Mouse (Mus musculus) ES-Bruce4 (cell line): ENCODE data around the gene Clcf1. TPM values are rescaled to one million over a fixed set of nuclear protein-coding genes. Genes with fewer than 3 reads are reported as not detected.

Experiments used
- H3K27ac ChIP-seq: 2 replicates; pipeline ENCODE4 v1.5.1; 2012; ENCODE audit warnings: low read length, inconsistent platforms; ENCODE audit not compliant: insufficient read depth
- H3K27me3 ChIP-seq: 2 replicates; pipeline ENCODE4 v1.6.1; 2012; ENCODE audit warnings: mild to moderate bottlenecking, low read length, inconsistent platforms; ENCODE audit not compliant: control insufficient read depth, poor library complexity, insufficient read depth, severe bottlenecking
- H3K36me3 ChIP-seq: 2 replicates; pipeline ENCODE4 v1.6.1; 2012; ENCODE audit warnings: inconsistent platforms, mild to moderate bottlenecking, low read length, moderate library complexity; ENCODE audit not compliant: control insufficient read depth, poor library complexity, insufficient read depth, severe bottlenecking
- H3K4me1 ChIP-seq: one replicate; pipeline ENCODE4 v1.8.1; 2011; ENCODE audit warnings: low read length; ENCODE audit not compliant: control insufficient read depth, insufficient read depth
- H3K4me3 ChIP-seq: 2 replicates; pipeline ENCODE4 v1.5.1; 2011; ENCODE audit warnings: low read depth, mild to moderate bottlenecking, low read length
- H3K9ac ChIP-seq: 2 replicates; pipeline ENCODE4 v1.6.1; 2012; ENCODE audit warnings: low read depth, mild to moderate bottlenecking, inconsistent platforms; ENCODE audit not compliant: poor library complexity, severe bottlenecking
- H3K9me3 ChIP-seq: replicated peaks from 2 replicates; pipeline ENCODE4 v1.6.1; 2012; ENCODE audit warnings: mild to moderate bottlenecking, low read length, inconsistent platforms; ENCODE audit not compliant: control insufficient read depth, poor library complexity, insufficient read depth, severe bottlenecking
- CTCF ChIP-seq: IDR thresholded peaks from one replicate; pipeline ENCODE4 v1.8.1; 2011; ENCODE audit warnings: low read depth, low read length
- EP300 ChIP-seq: IDR thresholded peaks from 2 replicates; pipeline ENCODE4 v1.6.1; 2011; ENCODE audit warnings: low read depth, low read length; ENCODE audit not compliant: insufficient read depth
- POLR2A ChIP-seq: IDR thresholded peaks from one replicate; pipeline ENCODE4 v1.8.1; 2011; ENCODE audit warnings: low read length; ENCODE audit not compliant: insufficient read depth
- polyA plus RNA-seq: library from polyadenylated mRNA; stranded (reverse); fragments of >200 nt; gene quantifications from 2 replicates; pipeline ENCODE4 v1.2.4, GENCODE M21; 2011; ENCODE audit warnings: low read depth; ENCODE audit not compliant: missing spikeins, insufficient read depth, insufficient read length

Clcf1 gene
- polyA plus RNA-seq, 1 experiment: 1.5 TPM

- Histone ChIP-seq H3K4me1 (no peaks in the 10 kb centered on the region), H3K27me3 (no peaks in the 10 kb centered on the region), H3K4me3 (0 out of 2 replicates have a peak overlapping the region, but pooled peaks have one; percentile 22), H3K36me3 (no peaks in the 10 kb centered on the region), H3K9me3 (no peaks in the 10 kb centered on the region), H3K27ac (no peak overlapping the region), H3K9ac (no peak overlapping the region)
- TF ChIP-seq CTCF (no peak), POLR2A (no peak), EP300 (no peak)
Observed at GRCm38 (mm10) chr19:4170723-4171392, 43.2 kb upstream of the Clcf1 start.

GRCm38 (mm10) chr19:4171393-4172290, 42.4 kb upstream of the Clcf1 start:
- Histone ChIP-seq H3K9ac (no peak overlapping the region), H3K27me3 (no peaks in the 10 kb centered on the region), H3K4me3 (no peak overlapping the region), H3K9me3 (no peaks in the 10 kb centered on the region), H3K36me3 (no peaks in the 10 kb centered on the region), H3K27ac (no peak overlapping the region), H3K4me1 (no peaks in the 10 kb centered on the region)
- TF ChIP-seq EP300 (no peak), POLR2A (no peak), CTCF (no peak)

DNA sequence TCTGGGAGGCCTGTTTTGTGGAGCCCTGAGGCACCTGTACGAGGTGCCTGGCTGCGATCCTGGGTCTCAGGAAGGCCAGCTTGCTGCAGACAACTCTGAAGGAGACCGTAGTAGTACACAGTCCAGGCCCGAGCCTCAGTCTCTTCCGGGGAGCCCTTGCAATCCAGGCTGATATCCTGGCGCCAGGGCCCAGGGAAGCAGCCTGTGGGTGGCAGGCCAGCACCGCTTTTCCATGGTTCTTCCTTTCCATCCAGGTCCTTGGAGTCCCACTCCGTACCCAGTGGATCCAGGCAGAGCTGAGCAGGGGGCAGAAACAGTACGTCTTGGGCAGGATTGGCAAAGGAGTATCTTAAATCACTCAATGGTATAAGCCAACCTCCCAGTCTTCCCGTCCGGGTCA, 41.1 kb upstream of the Clcf1 start:
- Histone ChIP-seq H3K4me3 (no peak overlapping the region), H3K27ac (no peak overlapping the region), H3K4me1 (no peaks in the 10 kb centered on the region), H3K36me3 (no peaks in the 10 kb centered on the region), H3K27me3 (no peaks in the 10 kb centered on the region), H3K9ac (no peak overlapping the region), H3K9me3 (no peaks in the 10 kb centered on the region)
- no peak for TF ChIP-seq CTCF

- Histone ChIP-seq H3K36me3 (no peaks in the 10 kb centered on the region), H3K9ac (no peak within 1 kb of the TSS), H3K27me3 (no peaks in the 10 kb centered on the region), H3K27ac (no peak within 1 kb of the TSS), H3K4me1 (no peaks in the 10 kb centered on the region), H3K9me3 (no peaks in the 10 kb centered on the region), H3K4me3 (no peak within 1 kb of the TSS)
- no peak for TF ChIP-seq POLR2A
- no peak for TF ChIP-seq EP300
- TF ChIP-seq CTCF: no peak
Observed at GRCm38 (mm10) chr19:4175368-4175947, 38.6 kb upstream of the Clcf1 start, which contains the start of gene Carns1. TSS of gene Carns1 (minus strand) at chr19:4175479.

DNA sequence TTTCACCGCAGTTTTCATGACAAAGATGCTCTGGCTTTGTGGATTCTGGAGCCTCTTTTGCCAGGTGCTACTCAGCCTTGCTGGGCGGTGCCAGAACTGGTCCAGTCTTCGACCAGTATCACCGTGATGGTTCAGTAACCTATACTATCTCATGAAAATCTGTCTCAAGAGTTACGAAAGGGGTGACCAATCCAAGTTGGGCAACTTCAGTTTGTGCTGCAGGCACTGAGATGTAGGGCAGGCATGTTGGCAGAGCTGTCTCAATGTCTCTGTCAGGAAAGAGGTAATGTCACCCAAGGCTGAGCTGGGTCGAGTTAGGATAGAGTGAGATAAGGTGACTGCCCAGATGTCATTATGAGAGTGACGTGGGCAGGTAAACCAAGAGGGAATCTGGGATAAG, 33.6 kb upstream of the Clcf1 start:
- H3K36me3 ChIP-seq: no peaks in the 10 kb centered on the region
- H3K9ac ChIP-seq: no peak overlapping the region
- no peak overlapping the region for H3K27ac ChIP-seq
- TF ChIP-seq CTCF (no peak), POLR2A (no peak), EP300 (no peak)
- H3K4me3 ChIP-seq: no peak overlapping the region
- H3K4me1 ChIP-seq: peaks cover 3% of the 10 kb centered on the region
- no peaks in the 10 kb centered on the region for H3K27me3 ChIP-seq
- H3K9me3 ChIP-seq: no peaks in the 10 kb centered on the region
